Comparison of ENCODE assay signal across 8 mouse cellular contexts in the genomic region with DNA sequence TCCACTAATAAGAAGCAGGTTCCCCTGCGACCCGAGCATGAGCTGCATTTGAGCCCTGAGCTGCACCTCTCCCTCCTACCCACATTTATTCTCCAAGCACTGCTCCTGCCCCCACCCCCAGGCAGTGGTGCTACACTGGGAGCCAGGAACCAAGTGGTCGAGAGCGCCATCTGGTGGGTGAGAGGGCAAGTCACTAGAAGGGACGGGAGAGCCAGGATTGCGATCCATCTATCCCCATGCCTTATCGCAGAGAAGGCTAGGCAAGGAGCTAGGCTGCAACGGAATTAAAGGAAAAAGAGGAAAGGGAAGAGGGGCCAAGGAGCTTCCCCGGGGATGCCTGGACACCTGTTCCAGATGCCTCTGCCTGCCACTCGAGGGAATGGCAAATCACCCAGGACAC.
DNase-seq lines count a peak whose midpoint lies in the region; ATAC-seq and TF ChIP-seq lines count a peak whose summit lies in the region.

No protein-coding gene starts in this region.

- no peak for ATAC-seq in embryonic facial prominence, embryonic 13.5 days (ENCODE audit: insufficient number of reproducible peaks, insufficient read depth, low FRiP score, low TSS enrichment, low read depth)
- ATAC-seq in kidney, postnatal 0 days (replicated peaks; ENCODE audit: low FRiP score, low read depth): no peak; the same call in 1 of the 2 replicates
- ATAC-seq in liver, embryonic 13.5 days (ENCODE audit: low read depth): no peak
- peak; percentile 95 for ATAC-seq in neural tube, embryonic 13.5 days (ENCODE audit: low read depth)

- no peaks in the 10 kb centered on the region for H3K9me3 ChIP-seq in embryonic facial prominence, embryonic 13.5 days
- H3K9me3 ChIP-seq in kidney, postnatal 0 days (replicated peaks; ENCODE audit: low read length): no peaks in the 10 kb centered on the region
- no peaks in the 10 kb centered on the region for H3K9me3 ChIP-seq in liver, embryonic 13.5 days (replicated peaks)
- no peaks in the 10 kb centered on the region for H3K9me3 ChIP-seq in neural tube, embryonic 13.5 days

- no peaks in the 10 kb centered on the region for H3K36me3 ChIP-seq in embryonic facial prominence, embryonic 13.5 days
- H3K36me3 ChIP-seq in kidney, postnatal 0 days (ENCODE audit: insufficient read depth, low read length): no peaks in the 10 kb centered on the region
- H3K36me3 ChIP-seq in liver, embryonic 13.5 days: no peaks in the 10 kb centered on the region
- H3K36me3 ChIP-seq in neural tube, embryonic 13.5 days: no peaks in the 10 kb centered on the region
- no peaks in the 10 kb centered on the region for H3K36me3 ChIP-seq in testis, adult 2 months (ENCODE audit: control insufficient read depth, insufficient read depth, low read length)

- no peak overlapping the region for H3K27ac ChIP-seq in embryonic facial prominence, embryonic 13.5 days
- H3K27ac ChIP-seq in kidney, postnatal 0 days: no peak overlapping the region
- no peak overlapping the region for H3K27ac ChIP-seq in liver, embryonic 13.5 days
- no peak overlapping the region for H3K27ac ChIP-seq in neural tube, embryonic 13.5 days (replicated peaks)
- no peak overlapping the region for H3K27ac ChIP-seq in testis, adult 2 months (ENCODE audit: control insufficient read depth, insufficient read depth, low read depth, low read length)

- peak; percentile 94 for TF ChIP-seq CTCF in kidney, postnatal 0 days (IDR thresholded peaks at IDR 0.05; ENCODE audit: low read depth)
- peak; percentile 88 for TF ChIP-seq CTCF in testis, adult 2 months (IDR thresholded peaks at IDR 0.05; ENCODE audit: control insufficient read depth, insufficient read depth, insufficient replicate concordance, low read depth, low read length)

- no peak overlapping the region for H3K4me3 ChIP-seq in embryonic facial prominence, embryonic 13.5 days
- no peak overlapping the region for H3K4me3 ChIP-seq in kidney, postnatal 0 days (replicated peaks; ENCODE audit: low read depth, low read length)
- no peak overlapping the region for H3K4me3 ChIP-seq in liver, embryonic 13.5 days (replicated peaks)
- no peak overlapping the region for H3K4me3 ChIP-seq in neural tube, embryonic 13.5 days
- H3K4me3 ChIP-seq in testis, adult 2 months (ENCODE audit: control insufficient read depth, low read depth, low read length): no peak overlapping the region

- 2% methylated on average over 10 of the region's 10 CpGs for WGBS in embryonic facial prominence, embryonic 13.5 days
- 4% methylated on average over 10 of the region's 10 CpGs for WGBS in kidney, postnatal 0 days
- 6% methylated on average over 10 of the region's 10 CpGs for WGBS in liver, embryonic 13.5 days (ENCODE audit: insufficient replicate concordance)
- 2% methylated on average over 10 of the region's 10 CpGs for WGBS in neural tube, embryonic 13.5 days

- TF ChIP-seq POLR2A in testis, adult 2 months (IDR thresholded peaks at IDR 0.05; ENCODE audit: control insufficient read depth, low read depth, low read length): no peak

- DNase-seq in A20 (ENCODE audit: low read depth, low spot score): peak; percentile 80
- peak; percentile 73 to 76 for DNase-seq in adrenal gland, postnatal 4 days (ENCODE audit: low spot score in 2 of 2)
- DNase-seq in heart, adult 8-10 months (ENCODE audit: low spot score): peak; percentile 71
- peak; percentile 91 for DNase-seq in kidney, postnatal 0 days (ENCODE audit: low spot score)
- peak; percentile 53 for DNase-seq in liver, embryonic 13.5 days

- H3K4me1 ChIP-seq in embryonic facial prominence, embryonic 13.5 days: no peaks in the 10 kb centered on the region
- no peaks in the 10 kb centered on the region for H3K4me1 ChIP-seq in kidney, postnatal 0 days (replicated peaks; ENCODE audit: insufficient read depth, low read length)
- peaks cover 50% of the 10 kb centered on the region for H3K4me1 ChIP-seq in liver, embryonic 13.5 days (replicated peaks)
- H3K4me1 ChIP-seq in neural tube, embryonic 13.5 days (replicated peaks): no peaks in the 10 kb centered on the region; the same call in 1 of the 2 replicates
- peaks cover 3% of the 10 kb centered on the region for H3K4me1 ChIP-seq in testis, adult 2 months (ENCODE audit: control insufficient read depth, insufficient read depth, low read length)

- H3K4me2 ChIP-seq in embryonic facial prominence, embryonic 13.5 days: no peak overlapping the region; the same call in 1 of the 2 replicates
- H3K4me2 ChIP-seq in kidney, postnatal 0 days (ENCODE audit: low read length): no peak overlapping the region
- no peak overlapping the region for H3K4me2 ChIP-seq in liver, embryonic 13.5 days
- H3K4me2 ChIP-seq in neural tube, embryonic 13.5 days: no peak overlapping the region

- 0 out of 2 replicates have a peak overlapping the region, but pooled peaks have one; percentile 11 for H3K9ac ChIP-seq in embryonic facial prominence, embryonic 13.5 days
- no peak overlapping the region for H3K9ac ChIP-seq in kidney, postnatal 0 days (ENCODE audit: low read depth, low read length)
- no peak overlapping the region for H3K9ac ChIP-seq in liver, embryonic 13.5 days
- 0 out of 2 replicates have a peak overlapping the region, but pooled peaks have one; percentile 22 for H3K9ac ChIP-seq in neural tube, embryonic 13.5 days

- H3K27me3 ChIP-seq in embryonic facial prominence, embryonic 13.5 days: no peaks in the 10 kb centered on the region
- no peaks in the 10 kb centered on the region for H3K27me3 ChIP-seq in kidney, postnatal 0 days (ENCODE audit: insufficient read depth, low read length)
- H3K27me3 ChIP-seq in liver, embryonic 13.5 days: no peaks in the 10 kb centered on the region
- no peaks in the 10 kb centered on the region for H3K27me3 ChIP-seq in neural tube, embryonic 13.5 days
- no peaks in the 10 kb centered on the region for H3K27me3 ChIP-seq in testis, adult 2 months (ENCODE audit: control insufficient read depth, insufficient read depth, low read length)

Comparison
In these comparisons a context has a peak if more than half of its experiments do, and no peak if none do; other contexts are left out.
1. H3K9ac ChIP-seq: peak in embryonic facial prominence, embryonic 13.5 days (single experiment) and neural tube, embryonic 13.5 days (single experiment); none in kidney, postnatal 0 days (single experiment) and liver, embryonic 13.5 days (single experiment).
2. Peak in every context shown above with its lines, with median percentiles within 50 percentile points of each other: DNase-seq.